Mouse (Mus musculus) adrenal gland, adult (tissue): ENCODE data around the gene Rdx.
A peak's percentile ranks its signal among the peaks of the same experiment; 100 is the strongest.
"Not testable (repeated sequence)": the region's sequence is repeated elsewhere in the genome, so short reads cannot be mapped to it uniquely, and the experiment has no call there.

Source experiments
- DNase-seq, 2 experiments: peaks; one replicate each; pipeline ENCODE4 v3.0.0; 2022 to 2023; ENCODE audit warnings: low spot score in 1 of 2; ENCODE audit not compliant: inconsistent age in 2 of 2

The Rdx gene

DNA sequence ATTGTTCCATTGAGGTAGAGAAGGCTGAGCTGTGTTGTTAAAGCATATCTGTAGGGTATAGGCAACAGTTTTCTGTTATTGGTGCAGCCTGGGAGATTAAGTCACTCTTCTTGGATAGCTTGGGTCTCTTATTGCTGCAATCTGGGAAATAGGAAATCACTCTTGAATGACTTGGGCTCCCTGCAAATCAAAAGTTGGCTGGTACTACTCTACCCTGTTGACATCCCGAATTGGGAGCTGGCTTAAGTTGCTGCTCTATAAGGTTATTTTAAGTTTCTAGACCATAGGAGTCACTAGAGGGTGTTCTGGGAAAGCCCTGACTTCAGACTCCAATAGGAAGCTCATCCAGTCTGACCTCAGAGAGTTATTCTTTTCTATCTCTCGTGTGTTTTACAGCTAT is 3.4 kb downstream of the Rdx start:
- DNase-seq, result peak in 1 of 2 experiments; percentile 69

DNA sequence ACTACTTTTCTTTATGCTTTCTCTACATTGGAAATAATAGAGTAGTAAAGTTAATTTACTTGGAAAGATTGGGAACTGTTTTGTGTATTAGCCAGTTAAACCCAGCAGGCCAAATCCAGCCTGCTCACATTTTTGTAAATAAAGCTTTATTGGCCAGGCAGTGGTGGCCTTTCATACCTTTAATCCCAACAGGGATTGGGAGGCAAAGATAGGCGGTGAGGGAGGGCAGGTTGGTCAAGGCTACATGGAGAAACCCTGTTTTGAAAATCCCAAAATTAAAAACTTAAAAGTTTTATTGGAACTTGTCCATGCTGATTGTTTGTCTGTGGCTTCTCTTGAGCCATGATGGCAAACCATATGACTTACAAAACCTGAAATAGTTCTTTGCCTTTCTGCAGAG is 5.2 kb downstream of the Rdx start:
- no peak for DNase-seq

DNA sequence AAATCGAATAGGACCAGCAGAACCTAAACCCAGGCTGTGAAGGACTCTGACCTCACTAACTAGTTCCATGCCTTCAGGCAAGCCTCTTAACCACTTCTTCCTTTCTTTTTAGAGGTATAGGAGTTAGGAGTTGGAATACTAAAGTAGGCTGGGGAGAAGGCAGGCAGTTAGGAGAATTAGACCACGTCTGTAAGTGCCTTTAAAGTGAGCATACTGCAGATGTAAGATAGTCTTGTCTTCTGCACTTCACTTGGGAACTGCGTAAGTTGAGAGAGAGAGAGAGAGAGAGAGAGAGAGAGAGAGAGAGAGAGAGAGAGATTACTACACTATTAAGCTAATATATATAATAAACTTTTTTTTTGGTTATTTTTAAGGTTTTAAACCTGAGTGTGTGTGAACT is 8.3 kb downstream of the Rdx start:
- no peak for DNase-seq

DNA sequence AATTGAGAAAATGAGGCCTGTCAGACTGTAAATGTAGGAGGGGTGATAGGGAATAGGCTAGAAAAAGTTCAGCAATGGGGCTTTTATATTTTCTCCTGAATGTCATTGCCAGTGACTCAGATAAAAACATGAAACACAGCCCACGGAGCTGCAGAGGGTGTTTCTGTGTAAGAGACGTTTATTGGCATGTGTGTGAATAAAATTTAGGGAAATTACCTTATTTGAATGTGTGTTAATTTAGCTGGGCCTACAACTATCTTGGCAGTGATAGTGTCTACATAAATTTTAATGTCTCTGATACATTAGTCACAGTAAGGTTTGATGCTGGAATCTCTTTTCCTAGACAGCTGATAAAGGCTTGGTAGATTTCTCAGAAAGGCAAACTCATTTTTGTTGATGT is 12.8 kb downstream of the Rdx start:
- DNase-seq, result peak in 1 of 2 experiments; percentile 68

DNA sequence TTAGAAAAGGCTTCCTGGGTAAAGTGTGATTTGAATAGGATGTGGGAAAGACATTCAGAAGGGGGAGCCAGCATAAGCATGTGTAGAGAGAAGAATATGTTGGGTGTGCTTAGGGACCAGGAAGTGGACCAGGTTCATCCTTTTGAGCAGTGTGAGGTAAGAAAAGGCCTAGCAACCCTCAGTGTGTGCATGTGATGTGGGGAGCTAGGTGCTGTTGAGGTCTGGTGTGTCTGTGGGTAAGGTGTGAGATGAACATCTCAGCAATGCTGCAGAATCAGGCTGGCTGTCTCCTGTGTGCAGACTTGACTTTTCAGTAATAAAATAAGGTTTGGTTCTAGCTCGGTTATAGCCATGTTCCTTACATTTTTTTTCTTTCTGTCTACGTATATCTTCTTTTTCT is 23.1 kb downstream of the Rdx start:
- no peak for DNase-seq

DNA sequence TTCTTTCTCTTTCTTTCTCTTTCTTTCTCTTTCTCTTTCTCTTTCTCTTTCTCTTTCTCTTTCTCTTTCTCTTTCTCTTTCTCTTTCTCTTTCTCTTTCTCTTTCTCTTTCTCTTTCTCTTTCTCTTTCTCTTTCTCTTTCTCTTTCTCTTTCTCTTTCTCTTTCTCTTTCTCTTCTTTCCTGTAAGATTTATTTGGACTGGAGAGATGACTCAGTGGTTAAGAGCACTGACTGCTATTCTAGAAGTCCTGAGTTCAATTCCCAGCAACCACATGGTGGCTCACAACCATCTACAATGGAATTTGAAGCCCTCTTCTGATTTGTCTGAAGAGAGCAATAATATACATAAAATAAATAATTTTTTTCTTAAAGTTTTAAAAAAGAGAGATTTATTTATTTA is 24.4 kb downstream of the Rdx start:
- not testable (repeated sequence) for DNase-seq

DNA sequence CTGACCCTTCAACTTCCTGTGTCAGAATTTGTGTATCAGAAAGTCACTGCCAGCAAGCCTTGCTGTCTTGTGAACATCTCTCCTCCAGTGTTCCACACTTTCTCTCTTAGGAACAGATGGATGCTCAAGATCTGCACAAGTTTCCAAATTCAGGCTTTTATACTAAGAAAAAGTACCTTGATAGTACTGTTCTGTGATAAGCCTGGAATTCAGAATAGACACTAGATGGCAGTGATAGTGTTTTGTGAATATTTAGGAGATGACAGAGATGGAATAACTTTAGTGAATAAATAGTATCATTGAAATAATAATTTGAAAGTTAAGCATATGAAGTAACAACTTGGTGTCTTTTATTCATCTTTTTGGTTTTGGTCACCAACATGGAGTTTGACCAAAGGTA is 25.2 kb downstream of the Rdx start:
- no peak for DNase-seq

DNA sequence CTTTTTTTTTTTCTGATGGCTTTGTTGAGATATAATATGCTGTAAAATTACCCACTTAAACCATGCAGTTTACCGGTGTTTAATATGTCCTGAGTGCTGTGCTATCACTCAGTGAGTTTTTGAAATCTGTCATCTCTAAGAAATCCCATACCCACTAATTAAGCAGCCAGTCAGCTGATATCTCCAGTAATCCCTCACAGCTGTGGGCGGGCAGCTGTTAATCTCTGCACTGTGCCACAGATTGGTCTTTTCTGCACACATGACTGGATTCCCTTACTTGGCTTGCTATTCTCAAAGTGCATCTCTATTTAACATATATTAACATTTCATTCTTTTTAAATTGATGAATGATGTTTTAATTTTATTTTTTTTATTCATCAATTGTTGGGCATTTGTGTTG is 29.1 kb downstream of the Rdx start:
- DNase-seq, result no peak

DNA sequence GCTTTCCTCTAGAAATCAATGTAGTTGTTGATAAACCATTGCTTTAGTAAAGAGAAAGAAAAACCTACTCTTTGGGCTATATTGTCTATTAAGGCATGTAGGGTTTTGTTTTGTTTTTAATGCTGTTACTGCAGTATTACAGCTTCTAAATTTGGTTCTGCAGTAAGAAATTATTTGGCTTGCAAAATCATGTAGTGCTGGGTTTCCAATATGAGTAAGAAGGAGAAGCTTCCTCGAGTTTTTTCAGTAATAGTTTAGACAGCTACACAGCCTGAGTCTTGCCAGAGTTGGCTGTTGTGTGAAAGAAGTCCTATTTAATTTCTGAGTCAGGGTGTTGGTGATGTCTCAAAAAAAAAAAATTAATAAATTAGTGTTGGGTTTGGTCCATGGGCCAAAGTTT is 30.7 kb downstream of the Rdx start:
- no peak for DNase-seq

DNA sequence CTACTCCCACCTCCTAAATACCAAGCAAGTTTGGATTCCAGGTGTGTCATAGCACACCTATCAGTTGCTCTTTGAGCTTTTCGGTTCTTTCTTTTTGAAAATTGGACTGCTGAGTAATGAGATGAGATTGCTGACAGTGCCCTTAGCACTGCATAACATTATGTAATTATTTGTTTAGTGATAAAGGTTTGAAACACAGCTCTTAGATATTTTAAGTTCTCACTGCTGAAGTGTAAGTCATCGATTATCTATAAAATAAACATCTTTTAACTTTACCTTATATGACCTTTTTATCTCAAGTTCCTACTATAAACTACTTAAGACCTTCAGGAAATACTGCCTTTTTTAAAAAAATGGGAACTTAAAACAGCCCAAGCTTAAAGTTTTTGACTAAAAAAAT is 35.0 kb downstream of the Rdx start:
- no peak for DNase-seq

DNA sequence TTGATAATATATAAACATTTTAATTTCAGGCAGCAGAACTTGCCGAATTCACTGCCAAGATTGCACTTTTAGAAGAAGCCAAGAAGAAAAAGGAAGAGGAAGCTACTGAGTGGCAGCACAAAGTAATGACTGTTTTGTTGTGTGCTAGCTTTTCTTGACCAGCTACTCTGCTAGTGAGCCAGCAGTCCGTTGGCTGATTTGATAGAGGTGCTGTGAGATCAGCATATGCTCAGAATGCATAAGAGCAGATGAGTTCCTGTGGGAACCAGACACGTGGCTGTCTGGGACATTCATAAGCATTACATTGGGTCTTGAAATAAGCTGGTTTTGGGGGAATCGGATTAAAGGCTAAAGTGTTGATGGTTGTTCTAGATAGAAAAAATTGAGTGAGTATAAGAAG is 35.4 kb downstream of the Rdx start:
- DNase-seq, result no peak

DNA sequence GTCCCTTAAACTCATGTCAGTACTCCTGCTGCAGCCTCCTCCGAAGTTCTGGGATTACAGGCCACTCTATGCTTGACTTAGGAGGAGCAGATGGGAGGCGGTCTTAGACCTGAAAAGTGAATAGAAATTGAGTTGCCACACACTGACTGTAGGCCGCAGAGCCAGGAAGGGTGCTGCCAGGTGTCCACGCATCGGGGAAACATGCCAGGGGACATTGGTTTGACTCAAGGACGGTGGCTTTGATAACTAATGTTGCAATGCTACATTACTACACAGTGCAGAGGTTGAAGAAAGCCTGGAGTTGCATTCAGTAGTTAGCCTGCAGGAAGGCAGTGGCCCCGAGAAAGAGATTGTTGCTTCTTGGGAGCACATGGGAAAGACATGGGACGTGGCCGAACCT is 44.8 kb downstream of the Rdx start:
- DNase-seq, result peak; percentile 81 to 94

DNA sequence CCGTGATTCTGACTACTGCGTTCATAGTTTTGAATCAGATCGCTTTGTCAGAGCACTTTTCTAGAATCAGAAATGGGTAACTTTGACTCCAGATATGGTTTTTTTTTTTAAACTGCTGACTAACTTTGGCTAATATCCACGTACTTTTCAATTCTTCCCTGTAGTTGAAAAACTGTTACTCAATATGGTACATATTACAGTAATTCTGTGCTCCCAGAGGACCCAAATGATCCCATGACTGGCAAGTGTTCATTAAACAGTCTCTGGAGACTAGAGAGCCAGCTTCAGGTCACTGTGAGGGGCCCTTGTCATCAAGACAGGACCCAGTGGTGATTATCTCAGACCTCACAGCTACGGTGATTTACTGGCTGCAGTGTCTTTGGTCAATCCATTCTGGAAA is 45.3 kb downstream of the Rdx start:
- no peak for DNase-seq

DNA sequence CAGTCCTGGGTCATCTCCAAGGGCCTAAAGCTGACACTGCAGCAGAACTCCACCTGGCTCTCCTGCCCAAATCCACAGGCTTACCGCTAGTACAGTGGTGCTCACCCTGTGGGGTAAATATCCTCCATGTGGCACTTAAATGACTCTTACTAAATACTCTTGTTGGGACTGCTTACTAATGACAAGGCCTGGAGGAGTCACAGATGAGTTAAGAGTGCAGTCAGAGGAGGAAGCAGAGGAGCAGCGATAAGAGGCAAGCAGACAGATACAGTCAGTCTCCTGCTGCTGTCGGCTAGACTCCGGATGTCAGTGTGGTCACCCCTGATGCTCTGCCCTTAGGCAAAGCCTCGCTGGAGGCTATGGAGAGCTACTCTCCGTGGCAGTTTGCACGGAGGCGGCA is 46.1 kb downstream of the Rdx start:
- DNase-seq, result peak in 1 of 2 experiments; percentile 60

DNA sequence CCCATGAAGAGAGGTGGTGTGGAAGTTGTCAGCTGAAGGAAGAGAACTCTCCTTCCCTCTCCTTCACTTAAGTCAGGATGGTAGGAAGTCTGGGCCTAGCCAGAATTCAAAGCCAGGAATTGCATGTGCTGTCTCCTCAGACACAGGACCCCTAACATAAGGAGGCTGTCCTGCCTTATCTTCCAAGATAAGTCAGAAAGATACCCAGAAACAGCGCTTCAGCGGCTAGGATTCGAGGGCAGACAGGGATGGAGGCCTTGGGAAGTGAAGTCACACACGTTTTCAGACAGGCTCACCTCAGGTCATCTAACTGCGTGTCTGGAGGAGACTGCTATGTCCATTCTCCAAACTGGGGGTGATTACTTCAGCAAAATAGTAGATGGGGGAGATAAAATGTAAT is 47.0 kb downstream of the Rdx start:
- peak in 1 of 2 experiments; percentile 51 for DNase-seq

DNA sequence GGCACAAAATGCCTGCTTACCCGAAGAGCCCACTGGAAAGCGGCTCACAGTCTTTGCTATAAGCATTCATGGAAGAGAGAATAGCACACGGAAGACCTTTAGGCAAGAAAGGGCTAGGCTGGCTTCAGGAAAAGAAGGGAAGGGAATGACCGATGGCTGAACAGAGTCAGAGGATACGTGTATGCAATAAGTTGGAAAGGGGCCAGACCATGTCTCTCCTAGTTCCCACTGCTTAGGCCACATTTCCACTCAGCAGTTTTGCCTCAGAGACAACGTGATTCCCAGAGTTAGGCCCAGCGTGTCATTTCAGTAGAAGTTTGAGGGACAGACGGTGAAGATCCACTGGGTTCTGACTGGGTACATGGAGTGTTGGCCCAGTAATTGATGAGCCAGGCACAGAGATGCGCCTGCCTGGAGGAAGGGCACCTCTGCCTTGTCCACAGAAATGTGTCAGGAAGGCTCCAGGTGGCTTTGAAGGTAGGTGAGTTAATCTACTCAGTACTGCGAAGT is 47.6 kb downstream of the Rdx start:
- DNase-seq, result peak; percentile 16 to 57

DNA sequence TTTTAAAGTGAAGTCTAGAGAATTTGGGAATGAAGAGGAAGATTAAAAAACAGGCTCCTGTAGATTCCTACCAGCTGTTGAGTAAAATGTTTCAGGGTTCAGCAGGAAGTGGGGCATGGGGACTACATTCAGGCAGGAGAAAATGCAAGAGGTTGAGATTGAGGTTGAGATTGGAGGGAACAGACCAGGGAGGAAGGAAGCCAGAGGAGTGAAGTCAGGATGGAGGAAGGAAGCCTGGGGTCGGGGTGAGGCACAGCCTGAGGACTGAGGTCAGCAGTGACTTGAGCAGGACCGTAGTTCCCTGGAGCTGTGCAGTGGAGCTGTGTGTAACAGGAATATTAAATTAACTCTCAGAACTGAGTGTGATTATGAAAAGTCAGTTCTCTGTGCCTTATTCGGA is 48.7 kb downstream of the Rdx start:
- DNase-seq, result peak in 1 of 2 experiments; percentile 49

DNA sequence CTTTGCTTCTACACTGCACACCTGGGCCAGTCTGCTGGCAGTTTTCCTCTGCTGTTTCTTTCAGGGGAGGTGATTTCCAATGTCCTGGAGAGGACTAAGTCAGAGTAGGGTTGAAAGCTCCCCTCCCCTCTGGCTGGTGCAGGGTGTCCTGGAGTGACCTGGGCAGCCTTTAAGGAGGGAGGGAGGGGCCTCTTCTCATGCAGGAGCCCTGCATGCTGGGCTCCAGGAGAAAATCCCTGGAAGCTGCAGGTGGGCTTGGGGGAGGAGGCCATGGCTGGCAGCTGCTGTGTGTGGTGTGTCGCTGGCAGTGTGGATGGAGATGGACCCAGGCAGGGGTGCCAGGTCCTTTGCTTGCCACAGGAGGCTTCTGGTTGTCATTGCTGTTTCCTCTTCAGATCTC is 50.4 kb downstream of the Rdx start:
- DNase-seq, result peak in 1 of 2 experiments; percentile 36

DNA sequence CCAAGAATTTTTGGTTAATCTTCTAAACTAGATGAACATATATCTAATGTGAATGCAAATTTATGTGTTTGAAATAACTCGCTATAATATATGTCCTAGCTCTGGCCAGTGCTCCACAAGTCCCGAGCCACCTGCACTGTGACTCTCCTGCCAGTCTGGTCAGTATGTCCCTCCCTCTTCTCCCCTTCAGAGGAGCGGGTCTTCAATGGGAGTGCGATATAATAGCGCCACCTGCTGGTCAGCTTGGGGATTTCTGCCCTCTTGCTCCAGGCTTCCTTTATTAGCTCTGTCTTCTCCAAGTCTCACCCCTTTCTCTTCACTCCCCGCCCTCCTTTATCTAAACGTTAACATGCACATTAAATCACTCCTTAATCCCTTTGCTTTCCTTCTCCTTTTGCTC is 51.6 kb downstream of the Rdx start:
- DNase-seq, result peak; percentile 87 to 96

DNA sequence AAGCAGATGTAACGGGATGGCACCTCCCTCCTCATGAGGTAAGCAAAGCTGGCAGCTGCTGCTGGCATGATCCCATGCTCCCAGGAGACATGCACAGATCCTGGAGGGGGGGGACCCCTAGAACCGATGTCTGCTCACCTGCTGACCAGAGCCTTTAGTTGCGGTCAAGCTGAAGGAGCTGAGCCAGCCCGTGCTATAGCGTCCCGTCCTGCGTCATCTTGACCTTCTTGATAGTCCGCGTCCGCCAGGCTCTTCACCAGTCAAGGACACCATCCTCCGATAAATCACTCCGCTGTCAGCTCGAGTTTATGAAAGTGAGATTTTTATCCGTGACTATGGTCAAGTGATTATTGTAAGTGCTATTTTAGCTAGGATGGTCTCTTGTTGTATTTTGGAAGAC is 53.5 kb downstream of the Rdx start:
- DNase-seq, result peak; percentile 84 to 90

DNA sequence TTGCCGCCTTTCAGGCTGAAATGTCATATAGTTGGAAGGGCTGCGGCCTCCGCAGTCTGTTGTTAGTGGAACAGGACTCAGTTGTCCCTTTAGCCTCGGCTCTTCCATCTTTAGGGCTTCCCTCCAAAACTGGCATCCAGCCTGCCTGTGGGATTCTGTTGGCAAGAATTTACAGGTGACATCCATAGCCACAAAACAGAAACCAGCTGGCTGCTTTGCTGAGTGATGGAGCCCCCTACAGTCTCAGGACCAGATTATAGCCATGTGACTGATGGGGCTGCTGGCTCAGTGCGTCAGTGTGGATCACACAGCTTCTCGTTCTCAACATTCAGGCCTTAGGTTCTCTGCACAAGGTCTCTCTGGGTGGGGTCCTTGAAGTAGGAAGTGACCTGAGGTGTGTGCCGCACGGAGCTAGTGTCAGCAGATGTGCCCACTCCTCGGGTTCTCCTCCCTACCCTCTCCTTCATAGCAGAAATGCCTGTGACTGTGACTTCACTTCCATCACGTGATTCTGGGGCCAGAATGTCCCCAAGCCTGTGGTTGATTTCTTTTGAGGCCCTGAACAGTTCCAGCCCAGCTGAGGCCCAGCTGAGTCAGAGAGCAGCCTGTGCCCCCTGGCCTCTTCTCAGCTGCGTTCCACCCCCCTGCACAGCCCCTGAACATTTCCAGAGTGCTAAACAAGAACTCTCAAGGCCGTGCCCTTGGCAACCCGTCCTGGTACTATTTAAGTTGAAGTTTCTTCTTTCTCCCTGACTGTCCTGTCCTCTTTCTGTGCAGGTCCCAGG is 55.3 kb downstream of the Rdx start:
- peak; percentile 86 to 91 for DNase-seq

DNA sequence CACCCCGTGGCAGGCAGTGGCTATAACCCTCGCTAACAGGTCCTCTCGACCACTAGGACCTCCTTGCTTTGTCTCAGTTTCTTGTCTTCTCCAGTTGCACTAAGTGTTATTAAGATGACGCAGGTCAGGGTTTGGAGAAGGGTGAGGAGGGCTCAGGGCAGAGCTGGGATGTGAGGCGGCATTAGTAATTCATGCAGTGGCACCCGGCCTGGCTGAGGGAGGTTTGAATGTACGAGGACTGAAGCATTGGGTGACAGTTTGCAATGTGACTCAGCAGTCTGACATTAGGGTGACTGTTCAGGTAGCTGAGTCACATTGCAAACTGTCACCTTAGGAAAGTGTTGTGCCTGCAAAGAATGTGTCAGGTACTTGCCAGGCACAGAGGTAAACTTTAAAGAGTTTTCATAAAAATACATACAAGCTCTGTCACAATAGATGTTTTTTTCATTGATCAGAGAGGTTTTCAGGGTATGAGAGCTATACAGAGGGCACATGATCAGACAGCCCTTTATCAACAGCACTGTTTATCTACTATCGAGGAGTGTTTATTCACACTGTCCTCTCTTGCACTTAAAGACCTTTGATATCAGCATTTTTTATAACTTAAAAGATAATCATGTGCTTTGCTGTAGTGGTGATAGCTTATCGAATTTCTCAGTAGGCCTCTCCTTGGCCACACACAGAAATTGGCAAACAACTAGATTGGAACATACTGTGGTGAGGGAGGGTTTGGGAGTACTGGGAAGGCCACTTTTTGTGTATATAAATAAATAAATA is 56.7 kb downstream of the Rdx start:
- peak; percentile 53 to 75 for DNase-seq
